Mouse (Mus musculus) small intestine, adult 2 months (tissue): ENCODE results near the gene Ccdc69.

ENCODE experiments used
- CTCF ChIP-seq: fragments of 200-500 bp; IDR thresholded peaks from 2 replicates; pipeline ENCODE4 v1.5.1; 2012; ENCODE audit warnings: low read depth, mild to moderate bottlenecking, control low read depth, inconsistent platforms, low read length, moderate library complexity, mixed read lengths; ENCODE audit not compliant: insufficient replicate concordance, insufficient read length; ENCODE audit errors: extremely low read depth
- POLR2A ChIP-seq: fragments of 200-500 bp; IDR thresholded peaks from 2 replicates; pipeline ENCODE4 v1.6.1; 2012; ENCODE audit warnings: low read depth, mild to moderate bottlenecking, control low read depth, inconsistent platforms, low read length, moderate library complexity

GRCm38 (mm10) chr11:55077331-55078231, at the start of gene Ccdc69:
- TF ChIP-seq POLR2A (peak; percentile 9; the same call in 1 of the 2 replicates), CTCF (no peak)
